Mouse (Mus musculus) lung, postnatal 36 days (tissue): ENCODE results near the gene Fkbp3.
A peak's percentile ranks its signal among the peaks of the same experiment; 100 is the strongest.
"Not testable (repeated sequence)": the region's sequence is repeated elsewhere in the genome, so short reads cannot be mapped to it uniquely, and the experiment has no call there.

ENCODE experiments used
- DNase-seq: peaks from one replicate; pipeline ENCODE4 v3.0.0; 2022; ENCODE audit warnings: mixed read lengths

The Fkbp3 gene

DNA sequence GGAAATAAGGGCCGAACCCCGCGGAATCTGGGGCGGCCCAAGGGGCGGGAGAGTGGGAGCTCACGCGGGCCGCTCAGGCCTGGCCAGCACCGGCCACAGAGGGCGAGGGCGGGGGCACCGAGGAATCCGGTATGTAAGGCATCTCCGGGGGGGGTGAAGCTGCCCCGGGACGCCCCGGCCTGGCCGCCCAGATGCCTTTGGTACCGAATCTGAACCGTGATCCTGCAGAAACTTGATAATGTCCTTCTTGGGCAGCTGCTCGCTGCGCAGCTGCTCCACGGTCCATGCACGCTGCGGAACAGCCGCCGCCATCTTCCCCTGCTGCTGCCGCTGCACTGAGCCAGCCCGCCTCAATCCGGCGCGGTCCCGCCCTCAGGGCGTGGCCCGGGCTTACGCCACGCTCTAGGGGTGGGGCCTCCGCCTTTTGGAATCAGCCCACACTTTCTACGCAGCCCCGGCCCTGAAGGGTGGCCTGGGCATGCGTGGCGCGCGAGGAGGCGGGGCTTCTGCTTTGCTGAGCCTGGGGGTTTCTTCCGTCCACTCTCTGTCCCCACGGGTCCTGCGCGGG, at the start of gene Fkbp3:
TSS of gene Fkbp3 (minus strand) at position 397 of the 568 bp plus-strand sequence.
- DNase-seq, result peak; percentile 98

DNA sequence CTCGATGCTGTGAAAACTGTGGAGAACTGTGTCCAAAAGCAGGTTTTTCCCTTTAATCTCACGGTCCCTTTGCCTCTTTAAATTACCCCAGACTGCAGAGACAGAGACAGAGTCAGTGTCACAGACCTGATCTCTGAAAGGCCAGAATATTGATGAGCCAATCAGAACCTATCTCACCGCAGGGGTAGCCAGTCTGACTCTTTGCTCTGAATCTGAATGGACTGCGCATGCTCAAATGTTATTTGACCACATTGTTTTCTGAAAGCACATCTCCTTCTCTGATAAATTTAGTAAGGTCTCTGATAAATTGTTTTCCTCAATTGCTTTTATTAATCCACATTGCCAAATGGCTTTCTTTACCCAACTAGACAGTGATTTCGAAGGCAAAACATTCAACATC, 45.6 kb upstream of the Fkbp3 start:
- no peak for DNase-seq

DNA sequence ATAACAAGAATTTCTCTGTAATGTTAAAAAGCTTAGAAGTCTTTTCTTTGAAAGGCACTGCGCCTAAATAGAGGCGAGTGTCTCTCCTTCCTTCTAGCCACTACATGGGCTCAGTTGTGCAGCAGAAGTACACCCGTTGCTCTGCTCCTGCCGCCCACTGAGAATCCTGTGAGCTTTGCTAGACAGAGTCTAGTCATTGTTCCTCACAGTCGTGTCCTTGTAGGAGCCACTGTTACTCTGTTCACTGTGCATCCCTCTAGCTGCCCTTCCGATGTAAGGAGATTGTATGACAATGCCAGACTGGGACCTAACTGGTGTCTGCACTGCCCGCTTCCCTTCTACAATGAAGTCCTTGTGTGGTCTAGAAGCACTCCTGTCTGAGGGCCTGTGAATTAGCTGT, 45.2 kb upstream of the Fkbp3 start:
- no peak for DNase-seq

DNA sequence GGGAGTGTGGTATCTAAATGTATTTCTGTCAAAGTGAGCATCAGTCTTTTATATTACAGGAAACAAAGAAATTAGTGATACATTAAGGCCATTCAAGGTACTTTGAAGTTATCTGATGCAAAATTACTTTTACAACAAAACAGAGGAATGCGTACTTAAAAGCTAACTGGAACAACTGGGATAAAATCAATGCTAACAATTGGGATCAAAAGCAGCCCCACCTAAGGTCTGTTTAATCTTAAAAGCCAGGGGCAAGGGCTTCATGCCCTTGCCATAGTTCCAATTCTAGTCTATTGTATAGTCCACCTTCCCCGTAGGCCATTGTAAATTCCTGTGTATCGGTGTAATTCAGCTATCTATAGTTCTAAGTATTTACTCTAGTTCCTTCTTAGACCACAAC, 41.2 kb upstream of the Fkbp3 start:
- DNase-seq, result not testable (repeated sequence)

DNA sequence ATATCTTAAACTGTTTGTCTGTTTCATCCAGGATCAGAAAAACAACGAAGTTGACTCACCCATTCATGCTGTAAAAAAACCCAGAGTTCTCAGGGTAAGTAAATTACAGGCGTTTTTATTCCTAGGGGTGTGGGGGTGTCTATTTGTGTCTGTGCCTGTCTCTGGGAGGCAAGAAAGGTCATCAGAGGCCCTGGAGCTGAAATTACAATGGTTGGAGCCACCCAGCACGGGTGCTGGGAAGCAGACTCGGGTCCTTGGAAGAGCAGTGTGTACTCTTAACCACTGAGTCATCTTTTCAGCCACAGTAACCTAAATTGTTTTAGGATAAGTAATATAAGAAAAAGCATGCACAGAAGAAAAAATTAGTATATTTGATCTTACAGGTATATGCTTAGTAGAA, 40.1 kb upstream of the Fkbp3 start:
- DNase-seq, result no peak

DNA sequence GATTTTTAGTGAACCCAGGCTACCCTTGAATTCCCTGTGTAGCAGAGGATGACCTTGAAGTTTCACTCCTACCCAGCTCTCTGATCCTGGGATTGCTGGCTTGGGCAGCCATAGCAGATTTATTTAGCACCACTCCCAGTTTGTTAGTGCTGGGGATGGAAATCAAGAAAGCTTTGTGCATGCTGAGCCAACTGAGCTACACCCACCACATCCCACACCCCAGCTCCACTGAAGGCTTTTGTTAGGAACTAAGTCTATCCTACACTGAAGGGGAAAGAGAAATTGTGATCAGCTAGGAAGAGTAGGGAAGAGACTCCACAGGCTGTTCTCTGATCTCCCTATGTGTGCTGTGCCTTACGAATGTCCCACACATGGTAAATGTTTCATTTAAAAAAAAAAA, 39.0 kb upstream of the Fkbp3 start:
- no peak for DNase-seq

DNA sequence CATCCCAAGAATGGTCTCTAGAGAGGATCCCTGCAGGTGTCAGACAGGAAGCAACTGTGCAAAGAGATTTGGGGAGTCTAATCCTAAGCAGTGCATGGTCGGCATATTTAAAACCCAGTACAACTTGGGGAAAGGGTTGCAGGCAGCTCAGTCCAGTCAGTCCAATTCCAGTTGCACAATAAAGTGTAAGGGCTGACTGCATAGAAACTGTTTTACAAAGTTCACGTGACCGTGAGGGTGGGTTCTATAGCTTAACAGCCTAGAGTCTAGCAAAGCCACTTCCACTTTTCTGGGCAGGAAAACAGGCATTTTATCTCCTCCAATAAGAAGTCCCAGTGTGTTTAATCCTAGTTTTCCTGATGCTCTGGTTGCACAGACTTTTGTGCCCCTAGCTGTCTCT, 37.7 kb upstream of the Fkbp3 start:
- no peak for DNase-seq

DNA sequence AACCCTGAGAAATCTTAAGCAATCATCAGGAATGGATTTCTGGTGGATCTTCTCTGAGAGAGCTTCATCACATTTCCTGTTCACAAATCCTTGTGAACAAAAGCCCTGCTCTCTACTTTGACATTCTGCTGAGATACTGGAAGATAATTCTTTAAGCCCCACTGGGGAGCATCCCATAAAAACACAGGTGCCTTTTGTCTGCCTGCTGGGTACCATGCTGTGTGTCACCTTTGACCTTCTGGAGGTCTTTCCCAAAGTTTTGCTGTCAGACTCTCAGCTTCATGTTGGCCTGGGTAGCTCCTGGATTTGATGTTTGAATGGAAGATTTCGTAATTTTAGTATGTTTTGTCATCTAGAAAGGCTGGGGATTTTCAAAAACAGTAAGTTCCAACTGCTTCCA, 34.9 kb upstream of the Fkbp3 start:
- DNase-seq, result no peak

DNA sequence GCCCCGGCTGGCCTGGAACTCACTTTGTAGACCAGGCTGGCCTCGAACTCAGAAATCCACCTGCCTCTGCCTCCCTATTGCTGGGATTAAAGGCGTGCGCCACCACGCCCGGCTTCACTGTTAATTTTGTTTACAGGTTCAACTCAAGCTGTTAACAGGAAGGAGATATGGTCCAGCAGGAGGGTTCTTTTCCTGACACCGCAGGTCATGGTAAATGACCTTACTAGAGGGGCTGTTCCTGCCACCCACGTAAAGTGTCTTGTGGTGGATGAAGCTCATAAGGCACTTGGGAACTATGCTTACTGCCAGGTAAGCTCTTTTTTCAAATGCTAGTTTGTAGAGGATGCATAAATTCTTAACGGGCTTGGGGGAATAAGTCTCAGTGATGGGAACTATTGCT, 3.1 kb upstream of the Fkbp3 start:
- DNase-seq, result no peak

DNA sequence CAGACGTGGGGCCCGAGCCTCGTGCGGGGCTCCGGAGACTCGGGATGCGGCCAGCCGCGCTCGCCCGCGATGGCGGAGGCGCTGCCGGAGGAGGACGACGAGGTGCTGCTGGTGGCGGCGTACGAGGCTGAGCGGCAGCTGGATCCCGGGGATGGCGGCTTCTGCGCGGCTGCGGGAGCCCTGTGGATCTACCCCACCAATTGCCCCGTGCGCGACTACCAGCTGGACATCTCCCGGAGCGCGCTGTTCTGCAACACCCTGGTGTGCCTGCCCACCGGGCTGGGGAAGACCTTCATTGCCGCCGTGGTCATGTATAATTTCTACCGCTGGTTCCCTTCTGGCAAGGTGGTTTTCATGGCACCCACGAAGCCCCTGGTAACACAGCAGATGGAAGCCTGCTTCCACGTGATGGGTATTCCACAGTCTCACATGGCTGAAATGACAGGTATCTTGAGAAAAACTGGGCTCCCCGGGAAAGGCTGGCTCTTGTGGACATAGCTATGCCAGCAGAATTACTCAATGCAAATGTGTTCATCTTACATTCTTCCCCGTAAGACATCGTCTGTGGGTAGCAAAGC, 2.0 kb upstream of the Fkbp3 start:
- DNase-seq, result no peak

DNA sequence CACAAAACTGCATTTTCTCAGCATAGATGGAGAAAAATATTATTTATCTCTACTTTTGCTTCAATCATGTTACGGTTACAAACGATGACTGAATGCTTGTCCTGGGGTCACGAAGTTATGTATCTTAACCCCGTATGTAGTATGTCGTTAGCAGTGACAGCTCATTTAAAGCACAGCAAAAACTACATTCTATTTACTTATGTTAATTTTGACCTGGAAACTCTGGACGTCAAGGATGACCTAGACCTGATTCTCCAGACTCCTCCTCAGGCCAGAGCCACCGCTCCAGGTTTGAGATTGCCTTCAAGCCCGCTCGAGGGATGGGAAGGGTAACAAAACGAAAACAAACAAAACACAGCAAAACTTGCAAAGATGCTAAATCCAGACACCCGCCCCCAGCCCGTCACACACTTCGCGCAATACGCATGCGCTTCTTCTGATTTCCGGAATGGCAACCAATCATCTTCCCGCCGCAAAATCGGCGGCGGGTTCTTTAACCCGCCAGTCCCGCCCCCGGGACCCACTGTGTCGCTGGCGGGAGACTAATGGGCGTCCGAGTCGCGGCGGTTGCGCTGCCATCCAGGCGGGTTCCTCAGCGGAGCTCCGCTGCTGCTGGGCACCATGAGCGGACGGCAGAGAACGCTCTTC, 1.4 kb upstream of the Fkbp3 start, which contains the start of gene Fancm:
TSS of gene Fancm (plus strand) at position 519 of the 648 bp plus-strand sequence.
- peak; percentile 94 for DNase-seq

DNA sequence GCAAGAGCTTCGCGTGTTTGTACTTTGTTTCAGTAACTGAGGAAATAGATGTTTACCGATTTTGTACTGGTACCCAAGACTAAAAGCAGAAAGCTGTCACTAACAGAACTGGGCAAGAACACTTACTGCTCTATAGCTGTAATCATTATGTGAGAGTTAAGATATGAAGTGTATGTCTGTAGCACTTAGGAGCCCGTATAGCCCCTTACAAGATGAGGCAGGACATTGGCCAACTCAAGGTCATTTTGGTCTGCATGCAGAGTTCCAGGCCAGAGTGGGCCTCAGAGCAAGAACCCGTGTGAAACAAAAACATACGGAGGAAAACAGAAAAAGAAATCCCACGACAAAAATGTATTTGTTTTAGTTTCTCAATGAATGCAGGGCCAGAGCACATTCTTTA, 844 bp upstream of the Fkbp3 start:
- no peak for DNase-seq

DNA sequence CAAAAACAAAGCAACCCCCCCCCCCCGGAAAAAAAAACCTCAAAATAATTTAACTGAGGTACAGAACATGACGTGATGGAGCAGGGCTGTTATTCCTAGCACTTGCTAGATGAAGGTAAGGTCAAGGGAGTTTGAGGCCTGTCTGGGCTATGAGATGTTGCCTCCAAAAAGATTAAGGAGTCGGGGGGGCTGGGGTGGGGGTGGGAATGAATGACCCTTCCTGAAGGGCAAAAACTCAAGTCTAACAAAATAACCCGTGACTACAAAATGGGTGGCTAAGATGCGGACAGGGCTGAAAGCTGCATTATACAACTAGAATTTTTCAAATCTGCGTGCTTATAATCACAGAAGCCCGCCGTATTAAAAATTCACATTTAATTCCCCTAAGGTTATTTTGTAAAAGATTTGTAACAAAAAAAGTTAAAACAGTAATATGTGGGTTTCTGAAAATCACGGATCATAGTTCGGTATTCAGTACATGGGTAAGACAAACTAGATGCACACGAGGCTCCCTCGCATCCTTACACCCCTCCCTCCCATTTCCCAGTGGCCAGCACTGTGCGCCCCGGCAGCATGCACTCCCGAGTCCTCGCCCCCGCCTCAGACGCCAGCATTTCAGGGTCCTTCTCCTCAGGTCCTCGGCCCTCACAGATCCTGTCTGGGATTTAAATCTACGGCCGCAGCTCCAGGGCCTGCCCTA, 746 bp downstream of the Fkbp3 start:
- DNase-seq, result no peak

DNA sequence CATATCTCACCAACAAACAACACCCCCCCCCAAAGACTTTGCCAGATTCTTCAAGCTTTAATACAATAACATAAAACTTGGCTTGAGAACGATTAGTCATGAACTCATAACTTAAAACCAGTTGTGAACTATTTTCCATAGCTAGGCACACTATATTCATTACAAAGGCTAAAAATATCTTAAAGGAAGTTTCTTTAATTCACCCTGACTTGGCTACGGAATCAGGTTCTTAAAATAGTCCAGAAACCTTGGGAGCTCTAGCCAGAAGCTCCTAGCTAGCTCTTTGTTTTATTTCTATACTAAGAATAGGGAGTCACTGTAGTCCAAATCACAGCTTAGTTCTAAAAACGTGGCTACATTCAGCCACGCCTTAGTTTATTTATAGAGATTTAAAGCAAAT, 5.4 kb downstream of the Fkbp3 start:
- DNase-seq, result no peak

DNA sequence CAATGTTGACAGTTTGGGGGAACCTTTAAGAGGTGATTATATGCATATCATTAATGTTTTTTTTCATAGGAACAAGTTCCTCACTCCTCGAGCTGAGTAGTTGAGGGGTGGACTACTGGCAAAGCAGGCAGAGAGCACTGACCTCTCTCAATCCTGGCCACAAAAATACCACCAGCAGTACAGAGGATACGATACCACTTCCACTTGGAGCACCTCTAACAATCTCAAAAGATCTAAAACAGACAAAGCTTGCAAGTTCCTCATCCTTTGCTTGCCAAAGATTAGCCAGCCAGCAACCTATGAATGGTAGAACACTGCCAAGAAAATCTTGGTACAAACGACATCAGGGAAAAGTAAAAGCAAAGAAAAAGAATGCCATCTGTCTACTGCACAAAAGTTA, 7.6 kb downstream of the Fkbp3 start:
- no peak for DNase-seq

DNA sequence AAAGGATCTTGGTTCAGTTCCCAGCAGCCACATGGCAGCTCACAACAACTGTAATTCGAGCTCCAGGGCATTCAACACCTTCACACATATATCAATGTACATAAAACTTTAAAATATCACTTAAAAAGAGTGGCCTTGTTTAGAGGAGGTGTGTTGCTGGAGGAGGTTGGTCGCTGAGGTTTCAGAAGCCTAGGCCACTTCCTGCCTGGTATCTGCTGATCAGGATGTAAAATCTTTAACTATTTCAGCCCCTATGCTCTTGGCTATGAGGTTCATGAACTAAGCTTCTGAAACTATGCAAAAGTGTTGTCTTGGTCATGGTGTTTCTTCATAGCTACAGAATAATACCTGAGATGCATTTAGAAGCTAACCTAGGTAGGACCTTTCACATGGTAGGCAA, 8.6 kb downstream of the Fkbp3 start:
- no peak for DNase-seq

DNA sequence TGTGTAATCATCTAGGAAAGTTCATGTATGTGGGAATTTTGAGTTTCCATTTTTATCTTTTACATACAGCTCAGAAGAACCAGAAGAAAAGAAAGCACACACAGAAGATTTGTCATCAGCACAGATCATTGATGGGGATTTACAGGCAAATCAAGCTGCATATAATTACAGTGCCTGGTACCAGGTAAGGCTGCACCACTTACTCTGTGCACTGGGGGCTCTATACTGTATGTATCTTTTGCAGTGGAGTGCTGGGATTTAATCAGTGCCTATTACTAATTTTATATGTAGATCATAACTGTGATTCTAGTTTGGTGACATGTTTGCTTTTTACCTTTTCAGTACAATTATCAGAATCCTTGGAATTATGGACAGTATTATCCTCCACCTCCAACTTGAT, 12.7 kb downstream of the Fkbp3 start:
- no peak for DNase-seq

DNA sequence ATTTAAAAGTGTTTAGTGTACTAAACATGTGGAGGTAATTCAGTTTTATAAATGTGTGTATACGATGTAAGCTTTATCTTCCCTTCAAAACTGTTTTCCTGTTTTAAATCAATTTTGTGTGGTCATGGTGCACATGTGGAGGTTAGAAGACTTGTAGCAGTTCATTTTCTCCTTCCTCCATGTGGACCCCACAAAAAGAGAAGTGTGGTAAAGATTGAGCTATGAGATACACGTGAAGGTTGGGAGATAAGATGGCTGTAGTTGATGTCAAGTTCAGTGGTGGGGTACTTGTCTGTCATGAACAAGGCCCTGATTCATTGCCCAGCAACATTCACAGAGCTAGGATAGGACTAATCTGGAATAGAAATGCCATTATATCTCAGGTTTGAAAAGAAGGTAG, 15.6 kb downstream of the Fkbp3 start:
- DNase-seq, result no peak

DNA sequence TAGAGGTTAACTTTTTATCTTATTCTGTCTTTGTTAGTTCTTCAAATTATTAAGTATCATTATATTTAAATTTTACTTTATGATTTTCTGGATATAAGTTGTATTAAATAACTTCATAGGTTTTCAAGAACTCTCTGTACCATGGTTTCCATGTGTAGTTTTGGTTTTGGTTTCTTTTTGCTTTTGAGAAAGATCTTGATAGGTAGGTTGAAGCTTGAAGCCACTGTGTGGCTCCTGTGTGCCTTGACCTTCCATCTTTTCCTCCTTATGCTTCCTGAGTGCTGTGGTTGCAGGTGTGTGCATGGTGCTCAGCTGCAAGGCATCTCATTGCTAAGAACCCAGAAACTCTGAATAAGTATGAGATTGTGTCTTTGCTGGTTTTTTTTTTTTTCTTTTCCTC, 25.0 kb downstream of the Fkbp3 start:
- no peak for DNase-seq

DNA sequence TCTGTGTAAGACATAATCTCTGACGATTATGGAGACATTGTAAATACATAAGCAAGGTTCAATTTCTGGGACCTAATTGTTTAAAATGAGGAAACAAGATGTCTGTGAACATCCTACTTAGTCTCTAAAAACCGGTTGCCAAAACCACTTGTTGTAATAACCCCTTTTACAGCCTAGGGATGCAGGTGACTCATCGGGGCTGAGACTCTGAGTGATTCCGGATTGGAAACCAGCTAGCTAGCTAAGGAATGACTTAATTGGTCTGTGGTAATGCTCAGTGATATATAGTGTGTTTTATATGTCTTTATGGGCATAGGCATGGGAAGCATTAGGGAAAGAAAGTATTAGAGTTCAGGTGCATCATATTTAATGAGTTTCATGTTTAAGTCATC, 36.3 kb downstream of the Fkbp3 start:
- peak; percentile 51 for DNase-seq

DNA sequence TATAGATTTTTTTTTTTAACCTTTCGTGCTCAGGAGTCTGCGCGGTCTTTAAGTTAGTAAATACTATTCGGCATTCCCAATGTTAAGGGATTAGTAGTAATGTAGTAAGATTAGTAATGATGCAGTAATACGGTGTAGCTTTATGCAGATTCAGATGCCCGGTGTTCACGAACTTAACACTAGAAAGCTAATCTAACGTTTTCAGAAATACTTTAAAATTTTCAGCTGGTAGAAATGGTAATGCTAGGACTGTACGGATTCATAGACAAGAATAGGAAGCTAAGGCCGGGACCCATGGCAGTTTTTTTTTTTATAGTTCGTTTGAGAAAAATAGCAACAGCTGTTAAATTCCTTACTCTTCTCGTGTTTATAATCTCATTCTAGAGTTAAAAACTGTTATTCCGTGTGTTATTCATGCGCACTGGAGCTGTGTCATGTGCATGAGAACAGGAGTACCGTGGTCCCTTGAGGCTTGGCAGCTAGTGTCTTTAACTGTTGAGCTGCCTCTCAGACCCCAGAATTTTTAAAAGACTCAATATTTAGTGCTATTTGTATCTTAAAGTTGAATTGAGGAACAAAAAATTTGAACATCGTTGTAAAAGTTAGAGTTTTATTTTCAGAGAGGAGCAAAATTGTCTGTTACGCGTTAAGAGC, 36.8 kb downstream of the Fkbp3 start:
- DNase-seq, result no peak

DNA sequence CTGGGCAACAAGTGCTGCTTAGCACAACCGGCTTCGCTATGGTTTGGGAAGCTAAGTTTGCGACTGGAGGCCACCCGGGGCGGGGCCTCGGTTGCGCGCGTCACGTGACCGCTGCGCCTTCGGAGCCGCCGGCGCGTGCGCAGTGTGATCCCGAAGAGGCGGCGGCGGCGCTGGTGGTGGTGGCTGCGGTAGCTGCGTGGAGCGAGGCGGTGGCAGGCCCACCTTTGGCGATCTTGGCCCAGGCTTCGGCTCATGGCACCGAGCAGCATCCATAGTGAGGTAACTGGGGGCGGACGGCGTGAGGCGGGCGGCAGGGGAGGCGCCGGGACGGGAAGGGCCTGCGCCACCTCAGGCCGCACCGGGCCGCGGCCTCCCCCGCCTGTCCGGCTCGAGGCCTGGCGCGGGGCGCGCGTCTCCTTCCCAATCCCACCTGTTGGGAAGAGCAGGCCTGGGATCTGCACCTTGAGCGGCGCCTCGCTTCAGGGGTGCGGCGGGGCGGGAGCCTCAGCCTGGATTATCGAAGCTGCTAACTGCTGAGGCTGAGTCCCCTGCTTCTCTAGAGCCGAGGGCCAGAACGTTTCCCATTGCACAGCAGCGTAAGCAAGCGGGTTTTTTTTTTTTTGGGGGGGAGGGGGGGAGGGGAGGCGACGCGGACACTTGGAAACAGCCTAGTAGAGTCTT, 37.5 kb downstream of the Fkbp3 start, which contains the start of gene Prpf39:
TSS of gene Prpf39 (plus strand) at position 144 of the 681 bp plus-strand sequence.
- DNase-seq, result peak; percentile 94

DNA sequence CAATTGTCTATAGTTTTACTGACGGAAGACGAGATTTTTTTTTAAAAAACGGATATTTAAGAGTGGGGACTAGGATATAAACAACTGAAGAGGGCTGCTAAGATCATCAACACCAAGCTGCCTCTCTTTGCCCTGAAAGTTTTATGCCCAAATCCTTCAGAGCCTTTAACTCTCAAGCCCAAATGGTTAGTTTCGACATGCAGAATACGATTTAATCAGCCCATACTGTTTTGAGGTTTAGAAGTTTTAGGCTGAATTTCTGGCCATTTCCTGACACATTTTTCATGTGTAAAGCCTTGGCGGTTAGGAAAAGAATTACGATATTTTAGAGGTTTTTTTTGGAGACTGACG, 38.0 kb downstream of the Fkbp3 start:
- DNase-seq, result no peak
